In the genomic region with DNA sequence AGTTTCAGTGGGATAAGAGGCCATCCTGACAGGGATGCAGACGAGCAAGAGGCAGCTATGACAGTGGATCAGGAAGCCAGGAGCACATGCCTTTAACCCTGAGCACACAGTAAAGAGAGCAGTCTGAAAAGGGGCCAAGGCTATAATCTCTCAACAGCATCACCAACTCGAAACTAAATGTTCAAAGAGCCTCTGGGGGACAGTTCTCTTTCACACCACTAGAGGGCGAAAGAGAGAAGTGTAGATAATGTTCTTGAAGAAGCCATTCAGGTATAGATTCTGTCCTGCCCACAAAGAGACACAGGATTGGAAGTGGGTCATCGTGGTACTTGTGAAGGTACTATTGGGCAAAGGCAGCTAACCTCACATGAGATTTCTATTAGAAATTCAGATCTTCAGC, we compare ENCODE assay signal across 19 mouse cellular contexts. TPM values are rescaled to one million over a fixed set of nuclear protein-coding genes. Genes with fewer than 3 reads are reported as not detected.
A peak's percentile ranks its signal among the peaks of the same experiment; 100 is the strongest.
DNase-seq lines count a peak whose midpoint lies in the region; ATAC-seq and TF ChIP-seq lines count a peak whose summit lies in the region.
"Had no signal": no experiment of that assay in that cellular context is flagged by ENCODE, and none has a peak within 500 bp of the region (broad histone marks: within the 10 kb centered on the region; RNA-seq: fewer than 3 reads in every experiment).

No protein-coding gene starts in this region.

- H3K4me1 ChIP-seq in hindbrain, postnatal 0 days (ENCODE audit: insufficient read depth, low read length), result no peaks in the 10 kb centered on the region
- peaks cover 3% of the 10 kb centered on the region; the same call in 1 of the 2 replicates for H3K4me1 ChIP-seq in hindbrain, embryonic 12.5 days
- no peaks in the 10 kb centered on the region for H3K4me1 ChIP-seq in midbrain, embryonic 11.5 days (ENCODE audit: control insufficient read depth, insufficient read depth, low read length)
- no peaks in the 10 kb centered on the region for H3K4me1 ChIP-seq in midbrain, embryonic 10.5 days
- H3K4me1 ChIP-seq in E14TG2a.4 (replicated peaks; ENCODE audit: low read depth, low read length), result no peaks in the 10 kb centered on the region; the same call in 1 of the 2 replicates
- H3K4me1 ChIP-seq: embryonic facial prominence, embryonic 10.5 days had no signal

- WGBS in hindbrain, postnatal 0 days, result 81% methylated on average over 4 of the region's 4 CpGs
- 87% methylated on average over 4 of the region's 4 CpGs for WGBS in hindbrain, embryonic 12.5 days
- WGBS in midbrain, embryonic 11.5 days, result 81% methylated on average over 4 of the region's 4 CpGs
- WGBS in midbrain, embryonic 10.5 days, result 72% methylated on average over 4 of the region's 4 CpGs

- H3K27ac ChIP-seq in hindbrain, postnatal 0 days, result no peak overlapping the region
- no peak overlapping the region for H3K27ac ChIP-seq in hindbrain, embryonic 12.5 days
- H3K27ac ChIP-seq in midbrain, embryonic 11.5 days (ENCODE audit: low read depth, low read length), result no peak overlapping the region
- no peak overlapping the region for H3K27ac ChIP-seq in midbrain, embryonic 10.5 days (replicated peaks)
- H3K27ac ChIP-seq: embryonic facial prominence, embryonic 10.5 days had no signal

- ATAC-seq in hindbrain, postnatal 0 days, result no peak
- no peak for ATAC-seq in hindbrain, embryonic 12.5 days (ENCODE audit: low FRiP score)
- ATAC-seq in midbrain, embryonic 11.5 days (ENCODE audit: low FRiP score), result no peak
- ATAC-seq: forebrain, embryonic 16.5 days had no signal

- no peak overlapping the region for H3K4me2 ChIP-seq in hindbrain, postnatal 0 days (ENCODE audit: low read depth, low read length)
- no peak overlapping the region for H3K4me2 ChIP-seq in hindbrain, embryonic 12.5 days (replicated peaks)
- H3K4me2 ChIP-seq in midbrain, embryonic 11.5 days, result no peak overlapping the region
- H3K4me2 ChIP-seq: heart, embryonic 11.5 days had no signal

- DNase-seq in hindbrain, postnatal 0 days (ENCODE audit: low spot score), result no peak
- peak; percentile 68 for DNase-seq in midbrain, embryonic 11.5 days (ENCODE audit: low spot score, missing footprints)
- DNase-seq in midbrain, embryonic 10.5 days (ENCODE audit: low spot score), result no peak
- peak; percentile 13 for DNase-seq in induced T-regulatory cell, adult 2 months (ENCODE audit: low read depth)
- DNase-seq in right cerebral cortex, postnatal 10 days (ENCODE audit: low spot score in 2 of 2), result no peak
- no peak for DNase-seq in adipocyte (ENCODE audit: low spot score)
- DNase-seq: adrenal gland, postnatal 10 days; cerebellum, postnatal 10 days; heart, postnatal 36 days; lung, postnatal 14 days; spleen, adult 18-20 months had no signal

- no peak overlapping the region for H3K4me3 ChIP-seq in hindbrain, postnatal 0 days (ENCODE audit: low read length)
- no peak overlapping the region for H3K4me3 ChIP-seq in hindbrain, embryonic 12.5 days
- no peak overlapping the region for H3K4me3 ChIP-seq in midbrain, embryonic 11.5 days (ENCODE audit: low read depth, low read length)
- H3K4me3 ChIP-seq in midbrain, embryonic 10.5 days, result no peak overlapping the region
- H3K4me3 ChIP-seq in E14TG2a.4 (replicated peaks; ENCODE audit: low read length), result no peak overlapping the region
- H3K4me3 ChIP-seq: embryonic facial prominence, embryonic 10.5 days; erythroblast, embryonic 14.5 days had no signal

- H3K9me3 ChIP-seq in hindbrain, postnatal 0 days (ENCODE audit: low read length), result no peaks in the 10 kb centered on the region
- peaks cover 5% of the 10 kb centered on the region; the same call in 1 of the 2 replicates for H3K9me3 ChIP-seq in hindbrain, embryonic 12.5 days (replicated peaks)
- H3K9me3 ChIP-seq in midbrain, embryonic 11.5 days (ENCODE audit: control insufficient read depth, low read length), result no peaks in the 10 kb centered on the region
- H3K9me3 ChIP-seq in midbrain, embryonic 10.5 days (replicated peaks), result no peaks in the 10 kb centered on the region
- H3K9me3 ChIP-seq in E14TG2a.4 (ENCODE audit: low read length), result no peaks in the 10 kb centered on the region
- H3K9me3 ChIP-seq: embryonic facial prominence, embryonic 10.5 days had no signal

- no peaks in the 10 kb centered on the region for H3K36me3 ChIP-seq in hindbrain, postnatal 0 days (ENCODE audit: insufficient read depth, low read length)
- H3K36me3 ChIP-seq in hindbrain, embryonic 12.5 days, result no peaks in the 10 kb centered on the region
- H3K36me3 ChIP-seq in midbrain, embryonic 11.5 days (ENCODE audit: control insufficient read depth, insufficient read depth, low read length), result no peaks in the 10 kb centered on the region
- H3K36me3 ChIP-seq in midbrain, embryonic 10.5 days, result no peaks in the 10 kb centered on the region
- no peaks in the 10 kb centered on the region for H3K36me3 ChIP-seq in E14TG2a.4 (ENCODE audit: insufficient read depth, low read length)
- H3K36me3 ChIP-seq: embryonic facial prominence, embryonic 10.5 days had no signal

- peak; percentile 36 for TF ChIP-seq CTCF in hindbrain, postnatal 0 days (IDR thresholded peaks at IDR 0.05; ENCODE audit: low read depth)
- peak; percentile 93 for TF ChIP-seq CTCF in E14TG2a.4 (conservative IDR thresholded peaks at IDR 0.05; ENCODE audit: low read length)

- H3K27me3 ChIP-seq in hindbrain, postnatal 0 days (ENCODE audit: insufficient read depth, low read length), result no peaks in the 10 kb centered on the region
- H3K27me3 ChIP-seq in hindbrain, embryonic 12.5 days, result no peaks in the 10 kb centered on the region
- H3K27me3 ChIP-seq in midbrain, embryonic 11.5 days (ENCODE audit: control insufficient read depth, insufficient read depth, low read length), result no peaks in the 10 kb centered on the region
- no peaks in the 10 kb centered on the region for H3K27me3 ChIP-seq in midbrain, embryonic 10.5 days (ENCODE audit: low read depth, poor library complexity, severe bottlenecking)
- no peaks in the 10 kb centered on the region for H3K27me3 ChIP-seq in E14TG2a.4 (ENCODE audit: insufficient read depth, low read length)

- no peak overlapping the region for H3K9ac ChIP-seq in hindbrain, postnatal 0 days (replicated peaks; ENCODE audit: low read length)
- no peak overlapping the region for H3K9ac ChIP-seq in hindbrain, embryonic 12.5 days
- H3K9ac ChIP-seq in midbrain, embryonic 11.5 days (ENCODE audit: low read length), result no peak overlapping the region

RNA-seq across cellular contexts. Expression of a gene that starts 1.2 kb away (rescaled TPM):
- 1.3 and 2.5 TPM in 2 replicates for total RNA-seq in hindbrain, postnatal 0 days (2014; rRNA removed)
- polyA plus RNA-seq in hindbrain, postnatal 0 days (2015; fragmentation: Nextera tagmentation; extraction: Ambion mirVana), result 2.1 and 3.3 TPM in 2 replicates
- polyA plus RNA-seq in hindbrain, embryonic 12.5 days (2016; fragmentation: Nextera tagmentation; extraction: Ambion mirVana), result 0.26 and 1.3 TPM in 2 replicates
- polyA plus RNA-seq in midbrain, embryonic 11.5 days (2014; fragmentation: Nextera tagmentation; extraction: Ambion mirVana), result 0.63 TPM in 1 of 2 replicates, not detected in the other
- 0.38 and 0.42 TPM in 2 replicates for polyA plus RNA-seq in midbrain, embryonic 10.5 days (2016; fragmentation: Nextera tagmentation; extraction: Ambion mirVana)
- total RNA-seq: liver, adult 2 months; megakaryocyte-erythroid progenitor cell, adult 5-6 weeks had no signal
- polyA plus RNA-seq: liver, adult 2 months had no signal

Comparison
In these comparisons a context has a peak if more than half of its experiments do, and no peak if none do; other contexts are left out.
1. DNase-seq: peak in midbrain, embryonic 11.5 days (single experiment) and induced T-regulatory cell, adult 2 months (single experiment); none in hindbrain, postnatal 0 days (single experiment), midbrain, embryonic 10.5 days (single experiment), right cerebral cortex, postnatal 10 days (0 of 2) and adipocyte (single experiment).